Mouse (Mus musculus) embryonic facial prominence, embryonic 11.5 days (tissue): ENCODE measurements around the gene Hps5. TPM values are rescaled to one million over a fixed set of nuclear protein-coding genes. Genes with fewer than 3 reads are reported as not detected.
A peak's percentile ranks its signal among the peaks of the same experiment; 100 is the strongest.

Experiments
- ATAC-seq: fragments of 200-750 bp; cut with Nextera tagmentation; replicated peaks from 2 replicates; pipeline ENCODE4 v1.8.0; 2017; ENCODE audit warnings: low read depth; ENCODE audit not compliant: insufficient number of reproducible peaks, low FRiP score, low TSS enrichment
- DNase-seq: peaks from one replicate; pipeline ENCODE4 v3.0.0-alpha.2; 2015; ENCODE audit warnings: low spot score
- H3K27ac ChIP-seq: fragments of 300-500 bp; sonication (generic); replicated peaks from 2 replicates; pipeline ENCODE4 v1.5.1; 2014; ENCODE audit warnings: mild to moderate bottlenecking, low read depth, low read length, control low read depth
- H3K27me3 ChIP-seq: fragments of 300-500 bp; sonication (generic); 2 replicates; pipeline ENCODE4 v1.6.1; 2014; ENCODE audit warnings: mild to moderate bottlenecking, low read length, moderate library complexity, mixed read lengths; ENCODE audit not compliant: control insufficient read depth, insufficient read depth
- H3K36me3 ChIP-seq: fragments of 300-500 bp; sonication (generic); replicated peaks from 2 replicates; pipeline ENCODE4 v1.6.1; 2014; ENCODE audit warnings: low read depth, mild to moderate bottlenecking, low read length, moderate library complexity, mixed read lengths; ENCODE audit not compliant: control insufficient read depth, insufficient read depth
- H3K4me1 ChIP-seq: fragments of 300-500 bp; sonication (generic); 2 replicates; pipeline ENCODE4 v1.6.1; 2014; ENCODE audit warnings: low read length, mixed read lengths; ENCODE audit not compliant: control insufficient read depth, insufficient read depth
- H3K4me2 ChIP-seq: fragments of 300-500 bp; sonication (generic); 2 replicates; pipeline ENCODE4 v1.6.1; 2014; ENCODE audit warnings: low read depth, mild to moderate bottlenecking, control low read depth, low read length, moderate library complexity
- H3K4me3 ChIP-seq: fragments of 300-500 bp; sonication (generic); 2 replicates; pipeline ENCODE4 v1.5.1; 2014; ENCODE audit warnings: low read depth, low read length, control low read depth
- H3K9ac ChIP-seq: fragments of 300-500 bp; sonication (generic); replicated peaks from 2 replicates; pipeline ENCODE4 v1.6.1; 2014; ENCODE audit warnings: mild to moderate bottlenecking, control low read depth, low read length
- H3K9me3 ChIP-seq: fragments of 300-500 bp; sonication (generic); replicated peaks from 2 replicates; pipeline ENCODE4 v1.6.1; 2016; ENCODE audit warnings: mild to moderate bottlenecking, low read length, inconsistent platforms, mixed read lengths; ENCODE audit not compliant: control insufficient read depth
- WGBS: fragments of 180-500 bp; shearing (Covaris S2); extraction: QIAGEN DNeasy Blood & Tissue Kit; methylation state at CpG from one replicate; pipeline ENCODE4 v1.1.7; 2014; 5-methylcytosine and 5-hydroxymethylcytosine counted together
- polyA plus RNA-seq: library from polyadenylated mRNA; unstranded; fragments of >200 nt; fragmentation: Nextera tagmentation; extraction: Ambion mirVana; gene quantifications from 2 replicates; pipeline ENCODE4 v1.2.1, GENCODE M21; 2014

The Hps5 gene
- polyA plus RNA-seq, result 14.8 and 18.8 TPM in 2 replicates

DNA sequence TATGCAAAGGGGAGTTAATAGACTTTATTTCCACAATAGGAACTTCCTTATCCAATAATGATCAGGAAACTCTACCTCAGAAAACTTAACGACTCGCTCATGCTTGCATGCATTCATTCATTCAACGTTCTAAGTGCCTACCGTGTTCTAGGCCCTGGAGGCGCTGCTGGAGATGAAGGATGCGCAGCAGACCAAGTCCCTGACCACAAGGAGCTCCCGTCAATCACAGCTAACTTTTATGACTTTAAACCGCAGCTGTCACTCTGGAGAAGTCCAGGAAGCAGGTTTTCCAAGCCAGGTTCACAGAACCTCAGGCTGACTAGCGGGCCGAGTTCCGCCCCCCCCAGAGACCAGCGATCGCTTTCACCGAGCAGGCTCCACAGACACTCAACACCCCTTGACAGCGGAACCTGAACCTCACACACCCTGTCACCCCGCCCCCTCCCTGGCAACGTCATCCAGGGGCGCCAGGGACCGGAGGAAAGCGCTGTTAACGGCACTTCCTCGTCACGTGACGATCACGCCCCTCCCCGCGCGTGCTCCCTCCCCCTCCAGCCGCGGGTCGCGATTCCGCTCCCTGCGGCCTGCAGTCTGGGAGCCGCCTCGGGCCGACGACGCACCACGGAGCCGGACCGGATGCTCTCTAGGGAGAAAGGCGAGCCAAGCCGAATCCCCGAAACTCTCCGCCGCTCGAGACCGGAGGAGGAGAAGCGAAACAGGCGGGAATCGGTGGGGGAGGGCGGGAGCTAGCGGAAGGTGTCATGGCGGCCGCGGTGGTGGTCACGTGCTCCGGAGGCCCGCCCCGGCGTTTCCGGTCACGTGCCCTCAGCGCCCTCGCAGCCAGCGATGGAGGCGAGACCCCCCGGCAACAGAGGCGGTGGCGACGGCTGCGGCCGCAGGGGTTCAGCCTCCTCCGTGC, at the start of gene Hps5, which contains the start of gene Gtf2h1:
Hps5 (minus strand) TSS at position 778 of the 919 bp plus-strand sequence.
Gtf2h1 (plus strand) TSS at position 817 of the 919 bp plus-strand sequence.
- ATAC-seq, result peak; percentile 97
- Histone ChIP-seq H3K36me3 (no peaks in the 10 kb centered on the region), H3K9me3 (no peaks in the 10 kb centered on the region), H3K9ac (peak within 1 kb of the TSS; percentile 89), H3K4me2 (peak within 1 kb of the TSS; percentile 85), H3K27me3 (no peaks in the 10 kb centered on the region), H3K27ac (peak within 1 kb of the TSS; percentile 67), H3K4me3 (peak within 1 kb of the TSS; percentile 93), H3K4me1 (no peaks in the 10 kb centered on the region; the same call in 1 of the 2 replicates)
- under 1% methylated on average over 73 of the region's 75 CpGs for WGBS
- peak; percentile 97 for DNase-seq

GRCm38 (mm10) chr7:46845211-46845977, 49.5 kb upstream of the Hps5 start:
- DNase-seq (peak; percentile 96), ATAC-seq (peak; percentile 71)
- Histone ChIP-seq H3K36me3 (no peaks in the 10 kb centered on the region; the same call in 1 of the 2 replicates), H3K27me3 (no peaks in the 10 kb centered on the region), H3K9ac (peak overlapping the region; percentile 89), H3K9me3 (no peaks in the 10 kb centered on the region), H3K4me2 (peak overlapping the region; percentile 91), H3K27ac (peak overlapping the region; percentile 91), H3K4me3 (peak overlapping the region; percentile 74), H3K4me1 (no peaks in the 10 kb centered on the region)
- under 1% methylated on average over 47 of the region's 51 CpGs for WGBS

DNA sequence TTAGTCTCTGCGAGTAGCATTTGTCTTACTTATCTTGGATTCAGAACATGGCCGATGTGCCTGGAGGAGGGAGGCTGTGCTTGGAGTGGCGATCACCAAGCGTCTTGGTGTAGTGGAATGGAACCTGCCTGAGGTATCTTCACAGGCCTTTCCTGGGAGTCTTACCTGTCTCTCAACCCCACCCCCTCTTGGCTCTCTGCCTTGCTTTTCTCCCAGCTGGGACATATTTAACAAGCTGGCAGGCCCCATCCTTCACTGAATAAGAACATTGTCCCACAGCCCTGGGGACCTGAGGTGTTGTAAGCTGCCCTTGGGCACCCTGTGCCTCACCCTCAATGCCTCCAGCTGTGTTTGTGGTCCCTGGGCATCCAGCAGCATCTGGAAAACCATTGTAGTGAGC, 47.7 kb upstream of the Hps5 start:
- 79% methylated on average over 4 of the region's 4 CpGs for WGBS
- no peaks in the 10 kb centered on the region for H3K9me3 ChIP-seq
- DNase-seq, result no peak
- no peak overlapping the region for H3K9ac ChIP-seq
- no peaks in the 10 kb centered on the region for H3K4me1 ChIP-seq
- no peak overlapping the region; the same call in 1 of the 2 replicates for H3K4me2 ChIP-seq
- no peaks in the 10 kb centered on the region for H3K27me3 ChIP-seq
- no peaks in the 10 kb centered on the region for H3K36me3 ChIP-seq
- no peak overlapping the region for H3K4me3 ChIP-seq
- no peak for ATAC-seq
- no peak overlapping the region for H3K27ac ChIP-seq

DNA sequence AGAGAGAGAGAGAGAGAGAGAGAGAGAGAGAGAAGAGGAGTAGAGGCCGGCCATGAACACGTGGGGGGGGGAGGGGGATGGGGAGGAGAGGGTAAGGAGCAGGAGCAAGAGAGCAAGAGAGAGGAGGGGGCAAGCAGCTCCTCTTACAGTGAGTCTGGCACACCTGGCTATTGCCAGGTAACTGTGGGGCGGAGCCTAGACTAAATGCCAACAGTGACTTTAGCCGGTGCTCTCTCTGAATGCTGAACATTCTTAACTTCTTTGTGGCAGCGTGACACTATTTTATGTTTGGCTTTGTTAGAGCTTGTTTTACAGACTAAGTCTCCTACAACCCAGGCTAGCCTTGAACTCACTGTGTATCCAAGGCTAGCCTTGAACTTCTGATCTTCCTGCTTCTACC, 46.4 kb upstream of the Hps5 start:
- H3K4me2 ChIP-seq, result no peak overlapping the region
- no peak overlapping the region for H3K4me3 ChIP-seq
- no peak for DNase-seq
- no peaks in the 10 kb centered on the region for H3K9me3 ChIP-seq
- no peaks in the 10 kb centered on the region for H3K27me3 ChIP-seq
- H3K36me3 ChIP-seq, result no peaks in the 10 kb centered on the region
- no peak overlapping the region for H3K27ac ChIP-seq
- whole genome bisulfite sequencing, result 23% methylated on average over 5 of the region's 5 CpGs
- ATAC-seq, result no peak
- no peak overlapping the region for H3K9ac ChIP-seq
- H3K4me1 ChIP-seq, result peaks cover 2% of the 10 kb centered on the region

- Histone ChIP-seq H3K9me3 (no peaks in the 10 kb centered on the region), H3K4me3 (no peak within 1 kb of the TSS), H3K36me3 (no peaks in the 10 kb centered on the region), H3K9ac (no peak within 1 kb of the TSS), H3K27me3 (no peaks in the 10 kb centered on the region), H3K4me1 (peaks cover 2% of the 10 kb centered on the region), H3K4me2 (no peak within 1 kb of the TSS), H3K27ac (no peak within 1 kb of the TSS)
- DNase-seq, result no peak
- no peak for ATAC-seq
- WGBS, result 15% methylated on average over 6 of the region's 6 CpGs
Observed at GRCm38 (mm10) chr7:46840787-46841525, 45.1 kb upstream of the Hps5 start, which contains the start of gene Ldha. TSS of gene Ldha (plus strand) at chr7:46841475.

DNA sequence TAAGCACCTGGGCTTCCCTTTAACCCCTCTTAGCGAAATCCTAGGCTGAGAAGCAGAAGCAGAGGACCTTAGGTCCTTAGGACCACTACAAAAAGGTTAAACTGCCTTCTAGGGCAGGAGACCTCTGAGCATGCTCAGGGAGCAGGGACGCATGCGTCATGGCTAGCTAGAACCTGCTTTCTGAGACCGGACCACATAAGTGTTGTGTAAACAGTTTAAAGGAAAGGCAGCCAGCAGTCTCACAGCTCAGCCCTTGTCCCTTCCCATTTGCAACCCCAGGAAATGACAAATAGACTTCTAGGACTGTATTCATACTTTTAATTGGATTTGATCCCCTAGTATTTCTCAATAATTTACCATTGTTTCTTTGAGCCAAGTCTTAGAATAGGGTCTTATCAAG, 44.5 kb upstream of the Hps5 start:
- Histone ChIP-seq H3K9ac (no peak overlapping the region), H3K27ac (no peak overlapping the region), H3K4me3 (no peak overlapping the region), H3K9me3 (no peaks in the 10 kb centered on the region), H3K4me2 (no peak overlapping the region), H3K36me3 (no peaks in the 10 kb centered on the region), H3K4me1 (peaks cover 2% of the 10 kb centered on the region), H3K27me3 (no peaks in the 10 kb centered on the region)
- WGBS, result 48% methylated on average over 4 of the region's 4 CpGs
- no peak for DNase-seq
- no peak for ATAC-seq

DNA sequence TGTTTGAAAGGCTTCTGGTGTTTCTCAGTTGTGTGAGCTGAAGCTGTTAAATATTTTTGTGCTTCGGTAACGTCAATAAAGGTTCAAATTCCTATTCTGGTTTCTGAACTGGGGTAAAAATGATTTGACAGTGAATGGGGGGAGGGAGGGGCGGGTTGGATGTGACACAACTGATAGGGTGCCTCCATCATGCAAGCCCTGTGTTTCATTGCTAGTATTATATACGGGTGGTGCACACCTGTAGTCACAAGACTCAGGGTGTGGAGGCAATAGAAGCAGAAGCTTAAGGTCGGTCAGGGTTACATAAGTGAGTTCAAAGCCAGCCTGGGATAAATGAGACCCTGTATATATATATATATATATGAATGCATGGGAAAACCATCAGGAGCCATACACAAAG, 44.0 kb upstream of the Hps5 start:
- WGBS, result 67% methylated on average over 5 of the region's 5 CpGs
- H3K27me3 ChIP-seq, result no peaks in the 10 kb centered on the region
- no peak overlapping the region for H3K27ac ChIP-seq
- H3K4me1 ChIP-seq, result peaks cover 2% of the 10 kb centered on the region
- ATAC-seq, result no peak
- no peak overlapping the region for H3K4me2 ChIP-seq
- H3K9ac ChIP-seq, result no peak overlapping the region
- no peak overlapping the region for H3K4me3 ChIP-seq
- no peaks in the 10 kb centered on the region for H3K36me3 ChIP-seq
- DNase-seq, result no peak
- no peaks in the 10 kb centered on the region for H3K9me3 ChIP-seq
